Mouse (Mus musculus): Measurements from ENCODE around the gene Nob1. TPM values are rescaled to one million over a fixed set of nuclear protein-coding genes. Genes with fewer than 3 reads are reported as not detected.

The Nob1 gene
- total RNA-seq, 2 experiments from 2014 or later, result 38.5 to 48.6 TPM

DNA sequence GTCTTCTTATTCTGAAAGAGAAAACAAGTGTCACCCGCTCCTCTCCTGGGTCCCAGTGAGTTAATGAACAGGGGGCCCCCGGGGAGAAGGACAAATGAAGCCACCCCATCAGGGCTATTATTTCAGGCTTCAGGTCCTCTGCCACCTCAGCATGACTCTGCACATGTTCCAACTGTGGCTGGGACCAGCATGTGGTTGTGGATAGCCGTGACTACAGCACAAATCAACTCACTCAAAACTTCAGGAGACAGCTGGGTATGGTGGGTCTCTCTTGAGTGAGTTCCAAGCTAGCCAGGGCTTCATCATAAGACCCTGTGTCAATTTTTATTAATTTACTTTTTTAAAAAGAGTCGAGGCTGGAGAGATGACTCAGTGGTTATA, 33.7 kb downstream of the Nob1 start:
- Histone ChIP-seq H3K4me3 (no peak overlapping the region), H3K27ac (no peak overlapping the region)
- no peak for TF ChIP-seq CTCF (conservative IDR thresholded peaks at IDR 0.05)
- DNase-seq (ENCODE audit: low spot score in 2 of 2), result no peak

DNA sequence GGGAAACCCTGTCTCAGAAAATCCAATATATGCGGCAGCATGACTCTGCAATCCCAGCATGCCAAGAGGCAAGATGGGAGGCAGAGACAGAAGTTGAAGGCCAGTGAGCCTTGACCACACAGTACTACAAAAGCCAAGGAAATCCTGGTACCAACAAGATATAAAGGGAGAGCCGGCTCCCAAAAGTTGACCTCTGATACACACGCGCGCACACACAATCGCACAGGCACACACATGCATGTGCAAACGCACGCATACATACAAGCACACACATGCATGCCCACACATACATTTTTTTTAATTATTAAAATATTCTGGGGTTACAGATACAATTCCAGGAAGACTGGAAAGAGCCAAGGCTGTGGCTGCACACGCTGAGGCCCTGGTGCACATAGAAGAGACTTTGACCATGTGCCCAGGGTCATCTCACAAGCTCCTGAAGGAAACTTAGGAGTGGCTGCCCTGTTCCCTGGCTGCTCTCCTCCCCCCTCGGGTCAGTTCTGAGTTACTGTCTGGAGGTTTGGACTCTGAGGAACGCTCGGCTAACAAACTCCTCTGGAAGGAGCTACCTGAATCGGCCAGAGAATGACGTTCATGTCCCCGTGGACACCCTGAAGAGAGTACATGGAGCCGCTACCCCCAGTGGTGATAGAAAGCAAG, 34.2 kb downstream of the Nob1 start:
- no peak for DNase-seq (ENCODE audit: low spot score in 2 of 2)
- H3K27ac ChIP-seq, result no peak overlapping the region
- no peak overlapping the region for H3K4me3 ChIP-seq
- TF ChIP-seq CTCF (conservative IDR thresholded peaks at IDR 0.05), result no peak

DNA sequence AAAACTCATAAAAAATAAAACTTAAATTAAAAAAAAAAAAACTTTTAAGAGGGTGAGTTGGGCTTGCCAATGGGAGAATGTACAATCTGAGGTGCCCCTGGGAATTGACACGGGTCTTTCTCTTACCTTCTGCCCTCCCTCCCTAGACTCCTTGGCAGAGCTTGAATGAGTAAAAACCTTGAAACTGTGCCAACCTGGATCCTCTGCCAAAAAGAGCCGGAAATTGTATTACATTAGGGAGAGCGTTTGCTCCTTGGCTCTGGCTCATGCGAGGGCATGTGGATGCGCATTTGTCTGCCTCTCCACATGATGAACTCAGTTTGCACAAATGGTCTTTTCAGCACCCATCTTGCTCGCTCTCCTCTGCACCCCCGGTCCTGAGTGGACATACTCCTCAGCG, 35.3 kb downstream of the Nob1 start:
- H3K27ac ChIP-seq, result no peak overlapping the region
- no peak overlapping the region for H3K4me3 ChIP-seq
- peak; percentile 19 to 46 for DNase-seq (ENCODE audit: low spot score in 2 of 2)
- TF ChIP-seq CTCF (conservative IDR thresholded peaks at IDR 0.05), result no peak

DNA sequence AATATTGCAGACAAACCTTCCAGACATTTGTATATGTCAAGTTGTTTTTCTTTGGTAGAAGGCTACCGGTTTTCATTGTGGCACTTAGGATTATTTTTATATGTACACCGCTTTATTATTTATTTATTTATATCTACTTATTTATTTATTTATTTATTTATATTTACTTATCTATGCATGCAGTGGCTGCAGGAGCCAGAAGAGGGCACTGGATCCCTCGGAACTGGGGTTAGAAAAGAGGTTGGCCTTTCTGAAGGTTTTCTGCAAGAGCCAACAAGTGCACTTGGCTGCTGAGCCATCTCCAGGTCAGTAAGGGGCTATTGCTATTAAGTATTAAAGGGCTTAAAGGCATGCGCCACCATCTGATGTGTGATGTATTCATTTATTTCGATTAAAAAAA, 37.0 kb downstream of the Nob1 start:
- Histone ChIP-seq H3K27ac (no peak overlapping the region), H3K4me3 (no peak overlapping the region)
- TF ChIP-seq CTCF (conservative IDR thresholded peaks at IDR 0.05), result peak; percentile 80
- peak in 1 of 2 experiments; percentile 30 for DNase-seq (ENCODE audit: low spot score in 2 of 2)

DNA sequence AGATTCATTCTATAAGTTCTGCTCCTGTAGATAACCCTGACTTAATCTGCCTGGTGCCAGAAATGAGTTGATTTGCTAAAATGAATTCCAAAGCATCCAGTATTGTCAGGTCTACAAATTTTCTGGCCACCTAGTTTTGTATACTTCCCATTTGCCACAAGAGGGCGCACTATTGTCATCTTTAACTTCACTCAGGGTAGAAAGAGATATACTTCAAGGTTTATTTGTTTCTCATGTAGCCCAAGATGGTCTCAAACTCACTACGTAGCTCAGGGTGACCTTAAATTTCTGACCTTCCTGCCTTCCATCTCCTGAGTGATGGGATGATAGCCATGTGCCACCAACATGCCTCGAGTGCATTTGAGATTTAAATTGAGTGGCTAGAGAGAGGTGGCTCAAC, 38.2 kb downstream of the Nob1 start:
- no peak for DNase-seq (ENCODE audit: low spot score in 2 of 2)
- Histone ChIP-seq H3K4me3 (no peak overlapping the region), H3K27ac (no peak overlapping the region)
- TF ChIP-seq CTCF (conservative IDR thresholded peaks at IDR 0.05), result peak; percentile 81

DNA sequence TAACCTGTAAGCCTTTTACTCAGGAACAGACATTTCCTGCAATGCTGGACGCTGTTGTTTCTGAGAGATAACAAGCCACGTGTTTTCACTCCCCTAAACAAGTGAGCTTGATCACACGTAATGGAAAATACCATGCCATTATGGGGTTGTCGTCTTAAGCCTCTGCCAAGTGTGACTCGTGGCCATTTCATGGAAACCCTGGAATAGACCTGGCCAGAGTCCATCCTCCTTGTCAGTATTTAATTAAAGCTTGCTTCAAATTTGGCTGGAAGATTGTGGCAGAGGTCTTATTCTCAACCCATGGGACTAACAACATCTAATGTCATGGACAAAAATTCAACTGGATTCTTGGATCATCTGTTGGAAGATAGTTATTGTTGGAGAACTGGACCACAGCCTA, 38.7 kb downstream of the Nob1 start:
- no peak overlapping the region for H3K4me3 ChIP-seq
- TF ChIP-seq CTCF (conservative IDR thresholded peaks at IDR 0.05), result no peak
- no peak for DNase-seq (ENCODE audit: low spot score in 2 of 2)
- H3K27ac ChIP-seq, result no peak overlapping the region

DNA sequence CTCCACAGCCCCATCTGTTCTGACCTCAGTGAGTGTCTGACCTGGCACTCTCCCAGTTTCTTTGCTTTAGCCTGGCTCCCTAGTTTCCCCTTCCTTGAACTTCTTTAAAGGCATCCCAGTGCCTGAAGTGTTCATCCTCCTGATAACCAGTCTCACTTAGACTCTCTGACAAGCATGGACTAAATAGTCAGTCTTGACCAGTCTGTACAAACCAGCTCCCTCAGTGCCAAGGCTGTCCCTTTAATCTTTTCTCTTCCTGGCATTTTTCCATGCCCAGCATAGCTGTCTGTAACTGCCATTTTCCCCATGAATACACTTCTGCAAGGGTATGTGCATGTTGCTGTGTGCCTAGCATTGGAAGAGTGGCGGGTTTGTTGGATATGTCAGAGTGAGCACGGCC, 39.8 kb downstream of the Nob1 start:
- no peak overlapping the region for H3K4me3 ChIP-seq
- no peak overlapping the region for H3K27ac ChIP-seq
- no peak for TF ChIP-seq CTCF (conservative IDR thresholded peaks at IDR 0.05)
- DNase-seq (ENCODE audit: low spot score in 2 of 2), result no peak

DNA sequence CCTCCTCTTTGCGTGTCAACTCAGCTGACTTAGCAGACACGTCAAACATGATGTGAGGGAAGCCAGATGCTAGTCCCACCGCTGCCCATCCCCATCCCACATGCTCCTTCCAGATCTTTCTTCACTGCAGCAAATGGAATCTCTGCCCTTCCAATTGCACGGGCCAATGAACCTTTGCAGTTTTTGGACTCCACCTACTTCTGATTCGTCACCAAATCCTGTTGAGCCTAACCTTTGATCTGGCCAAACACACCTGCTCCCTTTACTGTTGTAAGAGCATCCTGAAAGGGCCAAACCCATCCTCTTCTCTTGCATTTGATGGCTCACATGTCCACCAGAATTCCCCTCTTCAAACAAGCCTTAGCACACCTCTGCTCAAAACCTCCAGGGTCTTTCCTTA, 40.2 kb downstream of the Nob1 start:
- no peak for TF ChIP-seq CTCF (conservative IDR thresholded peaks at IDR 0.05)

DNA sequence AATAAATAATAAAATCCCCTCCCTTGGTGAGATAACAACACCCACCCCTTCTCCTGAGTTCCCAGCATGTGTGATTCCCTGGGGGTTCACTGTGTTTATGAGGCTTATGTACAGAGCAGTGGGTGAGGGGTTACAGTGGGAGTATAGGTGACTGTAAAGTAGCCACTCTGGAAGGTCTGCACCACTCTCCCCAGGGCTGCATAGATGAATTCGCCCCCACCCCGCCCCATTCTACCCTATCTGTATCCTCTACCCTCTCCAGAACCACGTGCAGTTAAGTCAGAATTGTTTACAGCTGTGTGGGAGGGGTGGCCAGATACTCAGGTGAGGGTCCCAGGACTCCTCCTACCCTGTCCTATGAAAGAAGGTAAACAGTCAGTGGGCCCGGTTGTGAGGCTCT, 42.0 kb downstream of the Nob1 start:
- no peak overlapping the region for H3K27ac ChIP-seq
- no peak overlapping the region for H3K4me3 ChIP-seq
- TF ChIP-seq CTCF (conservative IDR thresholded peaks at IDR 0.05), result no peak
- no peak for DNase-seq (ENCODE audit: low spot score in 2 of 2)

More for the DNA sequence above, 40.2 kb downstream of the Nob1 start:
- H3K27ac ChIP-seq, result no peak overlapping the region
- H3K4me3 ChIP-seq, result no peak overlapping the region
- DNase-seq (ENCODE audit: low spot score in 2 of 2), result no peak

DNA sequence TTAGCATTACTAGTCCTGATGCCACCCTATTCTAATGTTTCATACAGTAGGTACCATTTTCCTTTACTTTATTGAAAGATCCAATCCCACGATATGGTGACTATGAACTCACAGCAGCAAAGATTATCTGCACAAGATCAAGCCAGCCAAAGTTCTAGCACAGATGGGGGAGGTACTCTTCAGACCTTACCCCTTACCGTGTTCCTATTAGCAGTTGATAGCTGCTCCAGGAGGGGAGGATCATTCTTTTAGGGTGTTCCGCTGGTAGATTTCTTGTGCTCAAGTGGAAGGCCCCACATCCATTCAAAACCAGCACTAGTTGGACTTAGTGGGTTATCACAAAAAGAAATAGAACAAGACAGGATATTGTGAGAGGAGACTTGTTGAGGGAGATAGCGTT, 43.2 kb downstream of the Nob1 start:
- no peak for DNase-seq (ENCODE audit: low spot score in 2 of 2)
- Histone ChIP-seq H3K27ac (no peak overlapping the region), H3K4me3 (no peak overlapping the region)
- no peak for TF ChIP-seq CTCF (conservative IDR thresholded peaks at IDR 0.05)

DNA sequence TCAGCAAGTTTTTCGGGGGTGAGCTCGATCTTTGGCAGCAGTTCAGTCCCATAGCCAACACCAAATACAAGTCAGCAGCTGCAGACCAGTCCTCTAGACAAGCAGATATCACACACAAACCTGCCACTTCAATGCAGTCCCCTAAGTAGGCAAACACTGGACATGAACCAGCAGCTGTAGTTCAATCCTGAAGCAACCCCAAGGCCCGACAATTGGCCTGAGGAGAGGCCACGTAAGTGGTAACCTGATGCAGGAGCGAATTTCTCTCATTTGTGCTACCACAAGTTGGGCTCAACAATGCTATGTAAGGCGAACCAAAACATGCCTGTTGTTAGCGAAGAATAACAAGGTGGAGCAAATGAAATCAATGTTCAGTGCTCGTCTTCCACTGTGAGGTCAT, 44.1 kb downstream of the Nob1 start:
- no peak for TF ChIP-seq CTCF (conservative IDR thresholded peaks at IDR 0.05)
- Histone ChIP-seq H3K27ac (no peak overlapping the region), H3K4me3 (no peak overlapping the region)
- DNase-seq (ENCODE audit: low spot score in 2 of 2), result no peak

DNA sequence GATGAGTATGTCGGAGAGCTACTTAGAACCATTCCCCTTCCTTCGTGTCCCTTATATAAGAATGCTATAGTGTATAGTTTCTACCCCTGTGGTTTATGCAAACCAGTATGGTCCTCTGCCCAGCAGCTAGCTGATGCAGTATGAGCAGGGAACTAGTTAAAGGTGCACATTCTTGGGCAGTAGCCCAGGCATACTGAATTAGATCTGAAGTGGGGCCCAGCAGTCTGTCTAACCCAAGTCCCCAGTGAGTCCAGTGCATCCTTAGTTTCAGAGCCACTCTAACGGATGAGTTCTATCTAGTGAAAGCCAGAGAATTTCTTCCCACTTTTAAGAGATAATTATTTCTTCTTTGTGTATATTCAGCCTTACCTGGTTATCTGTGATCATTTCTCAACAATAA, 47.5 kb downstream of the Nob1 start:
- Histone ChIP-seq H3K27ac (no peak overlapping the region), H3K4me3 (no peak overlapping the region)
- DNase-seq (ENCODE audit: low spot score in 2 of 2), result no peak
- no peak for TF ChIP-seq CTCF (conservative IDR thresholded peaks at IDR 0.05)

DNA sequence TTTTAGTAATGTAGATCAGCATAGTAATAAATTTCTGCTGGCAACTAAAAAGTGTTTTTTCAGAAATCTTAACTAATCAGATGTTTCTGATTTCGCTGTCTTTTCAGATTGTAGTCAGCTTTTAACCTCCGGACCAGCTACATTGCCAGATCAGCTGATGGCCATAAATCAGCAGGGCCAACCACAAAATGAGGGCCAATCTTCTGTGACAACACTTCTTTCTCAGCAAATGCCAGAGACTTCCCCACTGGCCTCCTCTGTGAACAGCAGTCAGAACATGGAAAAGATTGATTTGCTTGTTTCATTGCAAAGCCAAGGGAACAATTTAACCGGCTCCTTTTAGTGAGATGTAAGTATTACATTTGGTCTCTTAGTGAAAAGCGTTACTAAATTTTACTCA, 54.5 kb downstream of the Nob1 start:
- no peak for TF ChIP-seq CTCF (conservative IDR thresholded peaks at IDR 0.05)
- DNase-seq (ENCODE audit: low spot score in 2 of 2), result no peak
- Histone ChIP-seq H3K4me3 (no peak overlapping the region), H3K27ac (no peak overlapping the region)

Other genes starting within 250 kb of the Nob1 start
- gene Nfat5, start 131.6 kb downstream of the Nob1 start, total RNA-seq (2021), result 10 to 100 TPM; 57.4 to 69.3 TPM
- gene Nqo1, start 21.8 kb downstream of the Nob1 start, total RNA-seq (2021), result 1 to 10 TPM; 5.8 to 7.0 TPM
- gene Wwp2, start 11.3 kb upstream of the Nob1 start, total RNA-seq (2021), result 10 to 100 TPM; 37.1 to 38.0 TPM
- 100 to 1,000 TPM; 103 to 107 TPM for gene Psmd7, start 163.4 kb upstream of the Nob1 start, total RNA-seq (2021)

All from layer of hippocampus, adult 2 months (tissue).